Comparison of ENCODE assay signal across 11 mouse cellular contexts in genomic region chr4:136904767-136905539, GRCm38 (mm10). TPM values are rescaled to one million over a fixed set of nuclear protein-coding genes. Genes with fewer than 3 reads are reported as not detected.
DNase-seq lines count a peak whose midpoint lies in the region; ATAC-seq and TF ChIP-seq lines count a peak whose summit lies in the region.
"Had no signal": no experiment of that assay in that cellular context is flagged by ENCODE, and none has a peak within 500 bp of the region (broad histone marks: within the 10 kb centered on the region; RNA-seq: fewer than 3 reads in every experiment).

No protein-coding gene starts in this region.

- no peak for TF ChIP-seq CTCF in left cerebral cortex, adult 2 months (IDR thresholded peaks at IDR 0.05)

- WGBS in kidney, embryonic 15.5 days, result 2% methylated on average over 23 of the region's 23 CpGs
- WGBS in forebrain, embryonic 12.5 days, result under 1% methylated on average over 23 of the region's 23 CpGs
- 2% methylated on average over 23 of the region's 23 CpGs for WGBS in intestine, embryonic 16.5 days

- no peaks in the 10 kb centered on the region for H3K36me3 ChIP-seq in kidney, embryonic 15.5 days
- H3K36me3 ChIP-seq in forebrain, embryonic 12.5 days (replicated peaks), result no peaks in the 10 kb centered on the region
- H3K36me3 ChIP-seq in intestine, embryonic 16.5 days (ENCODE audit: control insufficient read depth, insufficient read depth, low read length), result no peaks in the 10 kb centered on the region

- ATAC-seq in kidney, embryonic 15.5 days (replicated peaks; ENCODE audit: low FRiP score), result no peak
- ATAC-seq in forebrain, embryonic 12.5 days (ENCODE audit: low FRiP score), result peak; percentile 86; the same call in 1 of the 2 replicates
- peak; percentile 66; the same call in 1 of the 2 replicates for ATAC-seq in intestine, embryonic 16.5 days

- no peak overlapping the region for H3K9ac ChIP-seq in kidney, embryonic 15.5 days
- peak overlapping the region; percentile 27; the same call in 1 of the 2 replicates for H3K9ac ChIP-seq in forebrain, embryonic 12.5 days
- H3K9ac ChIP-seq in intestine, embryonic 16.5 days (ENCODE audit: low read depth, low read length), result no peak overlapping the region

- H3K4me3 ChIP-seq in kidney, embryonic 15.5 days (replicated peaks), result no peak overlapping the region
- no peak overlapping the region for H3K4me3 ChIP-seq in forebrain, embryonic 12.5 days (replicated peaks)
- H3K4me3 ChIP-seq in intestine, embryonic 16.5 days (ENCODE audit: low read length), result no peak overlapping the region
- H3K4me3 ChIP-seq in left cerebral cortex, adult 2 months, result no peak overlapping the region

- H3K27ac ChIP-seq in kidney, embryonic 15.5 days, result no peak overlapping the region
- H3K27ac ChIP-seq in forebrain, embryonic 12.5 days, result peak overlapping the region; percentile 61; the same call in 1 of the 2 replicates
- H3K27ac ChIP-seq in intestine, embryonic 16.5 days (ENCODE audit: low read length), result no peak overlapping the region
- no peak overlapping the region for H3K27ac ChIP-seq in left cerebral cortex, adult 2 months

- peak overlapping the region; percentile 25 for H3K4me2 ChIP-seq in kidney, embryonic 15.5 days
- H3K4me2 ChIP-seq in forebrain, embryonic 12.5 days, result peak overlapping the region; percentile 48
- peak overlapping the region; percentile 17; the same call in 1 of the 2 replicates for H3K4me2 ChIP-seq in intestine, embryonic 16.5 days (ENCODE audit: low read depth, low read length)

- H3K4me1 ChIP-seq in kidney, embryonic 15.5 days, result 0 out of 2 replicates have a peak, but pooled peaks cover 8% of the 10 kb centered on the region
- H3K4me1 ChIP-seq in forebrain, embryonic 12.5 days, result peaks cover 15% of the 10 kb centered on the region
- H3K4me1 ChIP-seq in intestine, embryonic 16.5 days (ENCODE audit: control insufficient read depth, insufficient read depth, low read length), result peaks cover 7% of the 10 kb centered on the region; the same call in 1 of the 2 replicates

- H3K9me3 ChIP-seq in kidney, embryonic 15.5 days (replicated peaks), result no peaks in the 10 kb centered on the region
- H3K9me3 ChIP-seq in forebrain, embryonic 12.5 days, result no peaks in the 10 kb centered on the region
- no peaks in the 10 kb centered on the region for H3K9me3 ChIP-seq in intestine, embryonic 16.5 days (ENCODE audit: control insufficient read depth, low read length)

- DNase-seq in kidney, adult 9 months, result no peak
- DNase-seq in retina, embryonic 14.5 days (ENCODE audit: low spot score), result peak; percentile 54
- no peak for DNase-seq in urinary bladder, postnatal 10 days (ENCODE audit: low spot score)
- DNase-seq in kidney, postnatal 4 days, result no peak
- no peak for DNase-seq in left cerebral cortex, adult 2 months (ENCODE audit: extremely low spot score in 1 of 2, low spot score in 2 of 2)
- DNase-seq: kidney, adult 11 months; lung, postnatal 36 days had no signal

- intact Hi-C loops in left cerebral cortex, adult 2 months (cut with DNase I), result no loop called here

- H3K27me3 ChIP-seq in kidney, embryonic 15.5 days, result peaks cover 60% of the 10 kb centered on the region
- H3K27me3 ChIP-seq in forebrain, embryonic 12.5 days, result peaks cover 67% of the 10 kb centered on the region
- H3K27me3 ChIP-seq in intestine, embryonic 16.5 days (replicated peaks; ENCODE audit: control insufficient read depth, insufficient read depth, low read length), result peaks cover 27% of the 10 kb centered on the region

RNA-seq across cellular contexts. Expression of gene C1qa, which starts 6.3 kb away (rescaled TPM):
- 19.9 and 24.3 TPM in 2 replicates for polyA plus RNA-seq in kidney, embryonic 15.5 days (2015; fragmentation: Nextera tagmentation; extraction: Ambion mirVana)
- polyA plus RNA-seq in forebrain, embryonic 12.5 days (2016; fragmentation: Nextera tagmentation; extraction: Ambion mirVana), result 10.0 and 12.0 TPM in 2 replicates
- polyA plus RNA-seq in intestine, embryonic 16.5 days (2015; fragmentation: Nextera tagmentation; extraction: Ambion mirVana), result 60.4 and 60.6 TPM in 2 replicates
- total RNA-seq in left cerebral cortex, adult 2 months (2021), result 10 to 100 TPM; 44.5 to 48.3 TPM

RNA-seq across cellular contexts. Expression of gene C1qc, which starts 12.1 kb away (rescaled TPM):
- 20.2 and 21.3 TPM in 2 replicates for polyA plus RNA-seq in kidney, embryonic 15.5 days (2015; fragmentation: Nextera tagmentation; extraction: Ambion mirVana)
- 9.5 and 10.2 TPM in 2 replicates for polyA plus RNA-seq in forebrain, embryonic 12.5 days (2016; fragmentation: Nextera tagmentation; extraction: Ambion mirVana)
- 28.4 and 32.9 TPM in 2 replicates for polyA plus RNA-seq in intestine, embryonic 16.5 days (2015; fragmentation: Nextera tagmentation; extraction: Ambion mirVana)
- 10 to 100 TPM; 41.2 to 45.1 TPM for total RNA-seq in left cerebral cortex, adult 2 months (2021)

RNA-seq across cellular contexts. Expression of gene C1qb, which starts 19.0 kb away (rescaled TPM):
- 42.7 and 48.4 TPM in 2 replicates for polyA plus RNA-seq in kidney, embryonic 15.5 days (2015; fragmentation: Nextera tagmentation; extraction: Ambion mirVana)
- 16.0 and 18.8 TPM in 2 replicates for polyA plus RNA-seq in forebrain, embryonic 12.5 days (2016; fragmentation: Nextera tagmentation; extraction: Ambion mirVana)
- 76.3 and 77.6 TPM in 2 replicates for polyA plus RNA-seq in intestine, embryonic 16.5 days (2015; fragmentation: Nextera tagmentation; extraction: Ambion mirVana)
- total RNA-seq in left cerebral cortex, adult 2 months (2021), result 10 to 100 TPM; 57.5 to 60.3 TPM

RNA-seq across cellular contexts. Expression of gene Epha8, which starts 51.7 kb away (rescaled TPM):
- 0.19 and 0.21 TPM in 2 replicates for polyA plus RNA-seq in kidney, embryonic 15.5 days (2015; fragmentation: Nextera tagmentation; extraction: Ambion mirVana)
- polyA plus RNA-seq in forebrain, embryonic 12.5 days (2016; fragmentation: Nextera tagmentation; extraction: Ambion mirVana), result 1.3 and 1.8 TPM in 2 replicates
- 0.33 and 0.54 TPM in 2 replicates for polyA plus RNA-seq in intestine, embryonic 16.5 days (2015; fragmentation: Nextera tagmentation; extraction: Ambion mirVana)
- 1 to 10 TPM; 3.5 to 4.6 TPM for total RNA-seq in left cerebral cortex, adult 2 months (2021)
- total RNA-seq: liver, adult 2 months had no signal
- polyA plus RNA-seq: liver, adult 2 months had no signal
